Mouse (Mus musculus) kidney, adult 2 months (tissue): Measurements from ENCODE around the gene Scd2. TPM values are rescaled to one million over a fixed set of nuclear protein-coding genes. Genes with fewer than 3 reads are reported as not detected.

Experiments
- DNase-seq: peaks from one replicate; pipeline ENCODE4 v3.0.0; 2021
- H3K27ac ChIP-seq: fragments of 200-500 bp; 2 replicates; pipeline ENCODE4 v1.5.1; 2012; ENCODE audit warnings: low read depth, low read length, control low read depth, inconsistent platforms; ENCODE audit not compliant: insufficient read depth
- H3K27me3 ChIP-seq: fragments of 200-500 bp; replicated peaks from 2 replicates; pipeline ENCODE4 v1.6.1; 2012; ENCODE audit warnings: mild to moderate bottlenecking, moderate library complexity, low read length, inconsistent platforms; ENCODE audit not compliant: control insufficient read depth, insufficient read depth
- H3K36me3 ChIP-seq: fragments of 200-500 bp; 2 replicates; pipeline ENCODE4 v1.6.1; 2012; ENCODE audit warnings: mild to moderate bottlenecking, moderate library complexity, low read length, inconsistent platforms; ENCODE audit not compliant: control insufficient read depth, insufficient read depth
- H3K4me1 ChIP-seq: fragments of 200-500 bp; 2 replicates; pipeline ENCODE4 v1.6.1; 2011; ENCODE audit warnings: low read length; ENCODE audit not compliant: control insufficient read depth, insufficient read depth
- H3K4me3 ChIP-seq: fragments of 200-500 bp; 2 replicates; pipeline ENCODE4 v1.5.1; 2011; ENCODE audit warnings: mild to moderate bottlenecking, low read depth, low read length, control low read depth; ENCODE audit not compliant: insufficient read depth
- CTCF ChIP-seq: fragments of 200-500 bp; conservative IDR thresholded peaks from 2 replicates; pipeline ENCODE4 v1.5.1; 2011; ENCODE audit warnings: low read depth, mild to moderate bottlenecking, control low read depth, low read length, moderate library complexity, mixed read lengths; ENCODE audit not compliant: insufficient read depth, insufficient read length
- POLR2A ChIP-seq: fragments of 200-500 bp; IDR thresholded peaks from one replicate; pipeline ENCODE4 v1.6.1; 2011; ENCODE audit warnings: low read depth, low read length, control low read depth
- WGBS: fragments of 180-500 bp; shearing (Covaris S2); methylation state at CpG from one replicate; pipeline ENCODE4 v1.1.7; 2018; 5-methylcytosine and 5-hydroxymethylcytosine counted together
- polyA plus RNA-seq: library from polyadenylated mRNA; depleted of rRNA; stranded (reverse); fragments of >200 nt; gene quantifications from 2 replicates; pipeline ENCODE4 v1.2.3, GENCODE M21; 2012

The Scd2 gene
- polyA plus RNA-seq, 1 experiment = 61.3 TPM

GRCm38 (mm10) chr19:44297068-44297760 is 3.7 kb downstream of the Scd2 start:
- DNase-seq = no peak
- no peak for TF ChIP-seq CTCF
- no peak for TF ChIP-seq POLR2A
- Histone ChIP-seq H3K4me3 (0 out of 2 replicates have a peak overlapping the region, but pooled peaks have one; percentile 5), H3K36me3 (no peaks in the 10 kb centered on the region), H3K27ac (no peak overlapping the region), H3K4me1 (peaks cover 7% of the 10 kb centered on the region; the same call in 1 of the 2 replicates), H3K27me3 (no peaks in the 10 kb centered on the region)
- WGBS = 61% methylated on average over 8 of the region's 8 CpGs

- Histone ChIP-seq H3K36me3 (no peaks in the 10 kb centered on the region), H3K4me3 (no peak overlapping the region), H3K4me1 (peaks cover 7% of the 10 kb centered on the region; the same call in 1 of the 2 replicates), H3K27me3 (no peaks in the 10 kb centered on the region), H3K27ac (no peak overlapping the region)
- no peak for DNase-seq
- 75% methylated on average over 9 of the region's 9 CpGs for WGBS
- TF ChIP-seq CTCF (no peak), POLR2A (no peak)
Observed at GRCm38 (mm10) chr19:44297862-44298261, 4.4 kb downstream of the Scd2 start.

- H3K36me3 ChIP-seq = no peaks in the 10 kb centered on the region
- no peak overlapping the region for H3K27ac ChIP-seq
- no peak for TF ChIP-seq POLR2A
- no peak for TF ChIP-seq CTCF
- peaks cover 7% of the 10 kb centered on the region; the same call in 1 of the 2 replicates for H3K4me1 ChIP-seq
- no peak overlapping the region for H3K4me3 ChIP-seq
- H3K27me3 ChIP-seq = no peaks in the 10 kb centered on the region
- no peak for DNase-seq
- 83% methylated on average over 9 of the region's 9 CpGs for WGBS
Observed at GRCm38 (mm10) chr19:44299078-44299477, 5.6 kb downstream of the Scd2 start.

GRCm38 (mm10) chr19:44299902-44300301 is 6.4 kb downstream of the Scd2 start:
- no peak overlapping the region for H3K27ac ChIP-seq

DNA sequence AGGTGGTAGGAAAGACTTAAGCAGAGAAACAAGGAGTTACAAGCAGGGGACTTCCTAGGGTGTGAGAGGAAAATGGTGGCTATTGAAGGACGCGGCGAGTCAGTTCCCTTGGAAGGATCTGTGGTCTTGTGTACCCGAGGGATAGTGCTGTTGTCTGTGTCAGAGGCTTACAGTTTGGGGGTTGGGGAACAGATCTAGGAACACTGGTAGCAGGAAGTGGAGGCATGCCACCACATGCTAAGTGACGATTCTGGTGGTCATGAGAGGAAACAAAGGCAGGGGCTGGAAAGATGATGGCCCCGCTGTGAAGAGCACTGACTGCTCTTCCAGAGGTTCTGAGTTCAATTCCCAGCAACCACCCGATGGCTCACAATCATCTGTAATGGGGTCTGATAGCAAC is 7.0 kb downstream of the Scd2 start:
- no peaks in the 10 kb centered on the region for H3K36me3 ChIP-seq
- H3K27me3 ChIP-seq = no peaks in the 10 kb centered on the region
- 78% methylated on average over 7 of the region's 7 CpGs for WGBS
- no peak overlapping the region for H3K4me3 ChIP-seq
- peaks cover 7% of the 10 kb centered on the region; the same call in 1 of the 2 replicates for H3K4me1 ChIP-seq
- no peak for TF ChIP-seq CTCF
- TF ChIP-seq POLR2A = no peak
- no peak overlapping the region for H3K27ac ChIP-seq
- no peak for DNase-seq

More at GRCm38 (mm10) chr19:44299902-44300301, 6.4 kb downstream of the Scd2 start:
- no peak for DNase-seq
- no peak overlapping the region for H3K4me3 ChIP-seq
- H3K27me3 ChIP-seq = no peaks in the 10 kb centered on the region
- H3K4me1 ChIP-seq = peaks cover 7% of the 10 kb centered on the region; the same call in 1 of the 2 replicates
- no peaks in the 10 kb centered on the region for H3K36me3 ChIP-seq
- TF ChIP-seq POLR2A (no peak), CTCF (no peak)
- WGBS = 68% methylated on average over 6 of the region's 6 CpGs

DNA sequence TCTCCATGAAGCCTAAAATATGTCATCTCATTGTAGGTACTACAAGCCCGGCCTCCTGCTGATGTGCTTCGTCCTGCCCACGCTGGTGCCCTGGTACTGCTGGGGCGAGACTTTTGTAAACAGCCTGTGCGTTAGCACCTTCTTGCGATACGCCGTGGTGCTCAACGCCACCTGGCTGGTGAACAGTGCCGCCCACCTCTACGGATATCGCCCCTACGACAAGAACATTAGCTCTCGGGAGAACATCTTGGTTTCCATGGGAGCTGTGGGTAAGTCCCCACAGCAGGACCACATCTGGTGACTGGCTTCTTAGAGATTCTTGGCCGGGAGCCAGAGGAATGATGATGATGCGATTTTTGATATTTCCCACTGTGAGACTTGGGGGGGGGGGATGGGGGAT is 7.7 kb downstream of the Scd2 start:
- WGBS = 73% methylated on average over 16 of the region's 16 CpGs
- no peaks in the 10 kb centered on the region for H3K27me3 ChIP-seq
- no peak for DNase-seq
- H3K27ac ChIP-seq = no peak overlapping the region
- peaks cover 2% of the 10 kb centered on the region; the same call in 1 of the 2 replicates for H3K36me3 ChIP-seq
- TF ChIP-seq CTCF (no peak), POLR2A (no peak)
- H3K4me3 ChIP-seq = no peak overlapping the region
- peaks cover 7% of the 10 kb centered on the region; the same call in 1 of the 2 replicates for H3K4me1 ChIP-seq

GRCm38 (mm10) chr19:44301671-44302305 is 8.3 kb downstream of the Scd2 start:
- Histone ChIP-seq H3K27me3 (no peaks in the 10 kb centered on the region), H3K4me3 (no peak overlapping the region), H3K4me1 (peaks cover 4% of the 10 kb centered on the region; the same call in 1 of the 2 replicates), H3K27ac (no peak overlapping the region), H3K36me3 (peaks cover 2% of the 10 kb centered on the region; the same call in 1 of the 2 replicates)
- WGBS = 71% methylated on average over 9 of the region's 9 CpGs
- TF ChIP-seq POLR2A = no peak
- TF ChIP-seq CTCF = no peak
- DNase-seq = no peak
